Mouse (Mus musculus) heart, postnatal 0 days (tissue): ENCODE results near the gene Kcnh7.

Experiments used
- CTCF ChIP-seq: IDR thresholded peaks from 2 replicates; pipeline ENCODE4 v1.5.1; 2016; ENCODE audit warnings: antibody characterized with exemption, control low read depth, low read depth
- EP300 ChIP-seq: IDR thresholded peaks from 2 replicates; pipeline ENCODE4 v1.6.1; 2016; ENCODE audit warnings: antibody characterized with exemption, low read depth

- TF ChIP-seq CTCF: no peak
- no peak for TF ChIP-seq EP300
Measured at GRCm38 (mm10) chr2:63186014-63186413, 1.9 kb upstream of the Kcnh7 start.
